Mouse (Mus musculus) layer of hippocampus, postnatal 10 days (tissue): ENCODE results near the gene Uvssa. TPM values are rescaled to one million over a fixed set of nuclear protein-coding genes. Genes with fewer than 3 reads are reported as not detected.
A peak's percentile ranks its signal among the peaks of the same experiment; 100 is the strongest.
"Not testable (repeated sequence)": the region's sequence is repeated elsewhere in the genome, so short reads cannot be mapped to it uniquely, and the experiment has no call there.

Source experiments
- DNase-seq, 2 experiments: peaks; one replicate each; pipeline ENCODE4 v3.0.0; 2021; ENCODE audit warnings: low spot score in 2 of 2
- long read RNA-seq: library from polyadenylated mRNA; stranded (forward); transcript quantifications from one replicate; pipeline ENCODE4 v2.0.0, GENCODE M21; 2023
- total RNA-seq, 2 experiments: library from RNA; stranded (reverse); gene quantifications; 2 replicates each; pipeline ENCODE4 v1.2.3; 2021

Gene Uvssa
- total RNA-seq = 10 to 100 TPM; 10.5 to 11.8 TPM
- long read RNA-seq, full-length matches to known transcripts = 1 of 2 reads
- long read RNA-seq, partial matches to known transcripts = 0 of 2 reads
- long read RNA-seq, other reads (novel, unspliced or antisense) = 1 of 2 reads

DNA sequence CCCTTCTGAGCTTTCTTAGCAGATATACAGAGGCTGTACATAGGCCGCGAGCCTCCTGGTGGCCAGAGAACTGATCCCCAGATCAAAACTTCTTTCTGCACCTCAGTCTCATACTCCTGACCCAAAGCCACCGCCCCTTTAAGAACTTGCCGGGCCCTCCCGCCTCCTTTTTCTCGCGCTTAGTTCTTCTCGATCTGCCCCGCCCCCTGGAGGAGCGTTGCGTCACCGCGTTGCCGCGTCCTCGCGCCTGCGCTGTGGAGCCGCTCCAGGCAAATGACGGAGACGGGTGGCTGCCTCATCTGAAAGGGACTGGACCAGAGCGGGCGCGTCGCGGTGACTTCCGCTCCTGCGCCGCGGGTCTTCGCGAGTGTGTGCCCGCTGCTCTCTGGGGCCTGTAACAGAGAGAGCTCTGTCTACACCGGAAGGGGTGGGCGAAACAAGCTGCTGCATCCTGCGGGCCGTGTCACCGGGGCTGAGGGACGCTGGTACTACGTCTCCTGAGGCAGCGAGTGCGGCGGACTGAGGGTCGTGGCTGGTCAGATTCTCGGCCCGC is at the start of gene Uvssa:
Uvssa (plus strand) TSS at position 248 of the 553 bp plus-strand sequence.
- DNase-seq = peak; percentile 99

GRCm38 (mm10) chr5:33334381-33335272 is 43.7 kb upstream of the Uvssa start:
- DNase-seq = no peak

DNA sequence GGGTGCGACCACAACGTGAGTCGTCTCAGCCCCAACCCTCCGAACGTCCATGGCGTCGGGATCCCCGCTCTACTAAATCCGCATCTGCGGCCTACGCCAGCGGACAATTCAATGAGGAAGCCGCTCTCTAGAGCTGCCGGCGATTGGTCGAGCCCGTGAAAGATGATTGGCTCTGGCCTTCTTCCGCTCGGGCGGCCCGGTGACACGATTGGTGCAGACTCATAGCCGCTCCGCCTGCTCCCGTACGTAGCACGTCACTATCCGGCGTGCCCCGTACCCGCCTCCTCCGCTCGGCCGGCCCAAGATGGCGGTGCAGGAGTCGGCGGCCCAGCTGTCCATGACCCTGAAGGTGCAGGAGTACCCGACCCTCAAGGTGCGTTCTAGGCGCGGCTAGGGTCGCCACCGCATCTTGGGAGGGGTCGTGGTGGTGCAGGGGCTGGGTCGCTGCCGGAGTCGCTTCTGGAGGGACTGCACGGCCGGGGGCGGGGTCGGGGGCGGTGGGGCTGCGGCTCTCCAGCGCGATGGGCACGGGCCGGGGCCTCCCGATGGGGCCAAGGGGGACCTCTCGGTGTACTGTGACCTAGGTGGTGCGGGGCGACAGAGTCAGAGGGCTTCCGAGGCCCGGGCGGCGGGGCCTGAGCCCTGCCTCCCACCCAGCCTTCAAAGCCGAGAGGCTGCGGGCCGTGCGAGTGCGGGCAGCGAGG is 42.9 kb upstream of the Uvssa start, which contains the start of gene Maea:
Maea (plus strand) TSS at position 237 of the 704 bp plus-strand sequence.
- peak; percentile 93 to 95 for DNase-seq

DNA sequence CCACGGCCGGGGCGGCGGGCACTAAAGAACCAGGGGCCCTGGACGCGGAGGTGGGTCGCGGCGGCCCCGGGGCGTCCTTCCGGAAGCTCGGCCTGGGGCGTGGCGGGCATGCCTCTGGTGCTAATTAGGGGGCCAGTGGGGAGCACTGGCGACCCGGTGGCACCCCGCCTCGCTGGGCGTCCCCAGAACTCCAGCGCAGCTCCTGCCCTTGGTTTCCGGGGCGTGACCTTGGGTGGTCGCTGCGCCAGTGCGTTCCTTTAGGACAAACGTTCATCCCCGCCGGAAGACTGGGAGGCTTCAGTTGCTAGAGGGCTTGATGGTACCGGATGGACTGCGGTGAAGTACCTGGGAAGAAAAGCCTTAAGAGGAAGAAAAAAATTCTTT is 42.4 kb upstream of the Uvssa start:
- DNase-seq = peak; percentile 32 to 45

- no peak for DNase-seq
These were observed 41.1 kb upstream of the Uvssa start for GRCm38 (mm10) chr5:33337206-33337605.

- DNase-seq = no peak
These were observed 37.2 kb upstream of the Uvssa start for GRCm38 (mm10) chr5:33341165-33341564.

- not testable (repeated sequence) for DNase-seq
These were observed 36.1 kb upstream of the Uvssa start for GRCm38 (mm10) chr5:33342248-33342647.

DNA sequence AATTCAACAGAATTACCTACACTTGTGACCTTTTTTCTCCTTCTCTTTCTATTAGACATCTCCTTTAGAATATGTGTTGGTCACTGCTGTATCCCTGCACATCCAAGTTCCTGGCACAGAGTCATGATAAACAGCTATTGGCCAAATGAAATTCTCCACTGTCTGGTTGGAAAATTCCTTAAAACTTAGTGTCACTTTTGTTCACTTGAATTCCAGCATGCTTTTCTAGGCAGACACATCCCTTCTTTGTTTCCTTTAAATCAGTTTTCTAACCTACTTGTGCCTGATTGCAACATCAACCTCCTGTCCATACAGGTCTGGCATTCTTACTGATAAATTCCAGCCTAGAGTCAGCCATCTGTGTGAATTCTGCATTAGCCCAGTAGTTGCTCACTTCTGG is 35.5 kb upstream of the Uvssa start:
- no peak for DNase-seq

DNA sequence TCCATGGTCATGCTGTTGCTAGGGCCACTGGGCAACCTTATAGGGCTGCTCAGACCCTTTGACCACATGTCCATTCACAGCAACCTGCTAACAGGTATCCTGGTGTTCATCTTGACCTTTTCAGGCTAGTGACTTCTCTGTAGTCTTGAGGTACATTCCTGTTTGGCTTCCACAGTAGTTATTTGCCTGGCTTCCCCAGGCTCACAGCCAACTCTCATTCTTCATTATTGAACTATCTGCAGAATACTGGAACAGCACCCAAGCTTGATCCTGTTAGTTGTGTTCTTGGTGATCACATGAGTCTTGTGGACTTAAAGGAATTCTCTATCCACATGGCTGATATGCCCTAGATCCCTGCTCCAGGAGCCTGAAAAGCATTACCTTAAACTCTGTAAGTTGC is 34.8 kb upstream of the Uvssa start:
- no peak for DNase-seq

GRCm38 (mm10) chr5:33344070-33344469 is 34.3 kb upstream of the Uvssa start:
- no peak for DNase-seq

DNA sequence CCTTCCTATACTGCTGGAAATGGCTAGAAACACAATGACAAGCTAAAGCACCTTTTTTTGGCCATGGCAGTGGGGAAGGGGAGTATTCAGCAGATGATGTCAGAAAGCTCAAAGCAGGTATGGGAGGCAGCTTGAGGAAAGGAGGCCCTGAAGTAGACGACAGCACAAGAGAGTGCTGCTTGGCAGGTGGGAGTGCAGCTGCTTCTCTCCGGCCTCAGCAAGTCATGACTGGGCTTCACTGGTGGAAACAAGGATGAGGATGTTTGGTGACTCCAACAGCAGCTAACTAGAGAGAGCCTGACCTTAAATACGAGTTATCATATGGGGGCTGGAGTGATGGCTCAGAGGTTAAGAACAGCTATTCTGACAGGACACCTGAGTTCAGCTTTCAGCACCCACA is 30.7 kb upstream of the Uvssa start:
- DNase-seq = no peak

- no peak for DNase-seq
These were observed 29.1 kb upstream of the Uvssa start for GRCm38 (mm10) chr5:33349205-33349604.

DNA sequence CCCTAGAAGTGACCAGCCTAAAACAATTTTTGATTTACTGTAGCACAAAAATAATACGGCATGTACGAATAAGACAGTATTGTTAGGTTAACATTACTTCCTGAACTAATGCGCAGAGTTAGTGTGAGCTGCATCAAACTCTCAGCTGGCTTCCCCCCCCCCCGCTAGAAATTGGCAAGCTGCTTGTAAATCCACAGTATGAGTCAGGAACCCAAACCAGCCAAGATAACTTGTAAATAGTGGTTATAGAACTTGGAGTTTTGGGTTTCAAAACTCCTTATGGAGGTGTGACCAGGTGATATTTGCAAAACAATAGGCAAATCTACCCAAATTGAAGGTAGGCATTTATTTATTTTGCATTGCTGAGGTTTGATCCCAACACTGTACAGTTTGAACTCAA is 28.6 kb upstream of the Uvssa start:
- DNase-seq = no peak

- no peak for DNase-seq
These were observed 26.6 kb upstream of the Uvssa start for GRCm38 (mm10) chr5:33351556-33352272.

- DNase-seq = no peak
These were observed 26.1 kb upstream of the Uvssa start for GRCm38 (mm10) chr5:33352273-33352645.

GRCm38 (mm10) chr5:33353011-33353410 is 25.3 kb upstream of the Uvssa start:
- DNase-seq = no peak

DNA sequence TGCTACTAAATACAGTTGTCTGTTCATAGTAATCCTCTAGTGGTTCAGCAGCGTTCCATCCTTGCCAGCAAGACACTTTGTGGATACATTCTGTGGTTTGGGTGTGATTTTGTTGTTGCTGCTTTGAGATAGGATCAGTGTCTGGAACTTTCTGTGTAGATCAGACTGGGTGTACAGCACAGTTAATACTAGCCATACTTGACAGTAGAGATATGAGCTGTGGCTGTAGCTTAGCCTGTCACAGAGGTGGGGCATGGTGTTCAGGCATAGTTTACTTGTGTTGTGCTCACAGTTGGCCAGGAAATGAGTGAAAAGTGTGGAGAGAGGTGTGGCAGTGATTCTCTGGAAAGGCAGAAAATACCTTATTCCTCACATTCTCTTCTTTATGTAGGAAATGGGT is 20.9 kb upstream of the Uvssa start:
- no peak for DNase-seq

- no peak for DNase-seq
These were observed 19.9 kb upstream of the Uvssa start for GRCm38 (mm10) chr5:33358467-33358866.

GRCm38 (mm10) chr5:33363263-33363662 is 15.1 kb upstream of the Uvssa start:
- no peak for DNase-seq

GRCm38 (mm10) chr5:33368651-33369050 is 9.7 kb upstream of the Uvssa start:
- no peak for DNase-seq

- no peak for DNase-seq
These were observed 7.2 kb upstream of the Uvssa start for GRCm38 (mm10) chr5:33371137-33371536.
